Mouse (Mus musculus) splenic B cell, adult 2 months (primary cell): ENCODE measurements around the gene Adnp.

Source experiments
- DNase-seq: peaks from one replicate; pipeline ENCODE4 v3.0.0-alpha.2; 2011; ENCODE audit warnings: low read depth, low spot score
- H3K27me3 ChIP-seq: 2 replicates; pipeline ENCODE4 v1.6.1; 2012; ENCODE audit warnings: mild to moderate bottlenecking, low read length, moderate library complexity, mixed read lengths; ENCODE audit not compliant: control insufficient read depth, poor library complexity, insufficient read depth, severe bottlenecking
- H3K36me3 ChIP-seq: 2 replicates; pipeline ENCODE4 v1.6.1; 2012; ENCODE audit warnings: mild to moderate bottlenecking, low read length, moderate library complexity, mixed read lengths; ENCODE audit not compliant: control insufficient read depth, poor library complexity, insufficient read depth, severe bottlenecking

The Adnp gene

DNA sequence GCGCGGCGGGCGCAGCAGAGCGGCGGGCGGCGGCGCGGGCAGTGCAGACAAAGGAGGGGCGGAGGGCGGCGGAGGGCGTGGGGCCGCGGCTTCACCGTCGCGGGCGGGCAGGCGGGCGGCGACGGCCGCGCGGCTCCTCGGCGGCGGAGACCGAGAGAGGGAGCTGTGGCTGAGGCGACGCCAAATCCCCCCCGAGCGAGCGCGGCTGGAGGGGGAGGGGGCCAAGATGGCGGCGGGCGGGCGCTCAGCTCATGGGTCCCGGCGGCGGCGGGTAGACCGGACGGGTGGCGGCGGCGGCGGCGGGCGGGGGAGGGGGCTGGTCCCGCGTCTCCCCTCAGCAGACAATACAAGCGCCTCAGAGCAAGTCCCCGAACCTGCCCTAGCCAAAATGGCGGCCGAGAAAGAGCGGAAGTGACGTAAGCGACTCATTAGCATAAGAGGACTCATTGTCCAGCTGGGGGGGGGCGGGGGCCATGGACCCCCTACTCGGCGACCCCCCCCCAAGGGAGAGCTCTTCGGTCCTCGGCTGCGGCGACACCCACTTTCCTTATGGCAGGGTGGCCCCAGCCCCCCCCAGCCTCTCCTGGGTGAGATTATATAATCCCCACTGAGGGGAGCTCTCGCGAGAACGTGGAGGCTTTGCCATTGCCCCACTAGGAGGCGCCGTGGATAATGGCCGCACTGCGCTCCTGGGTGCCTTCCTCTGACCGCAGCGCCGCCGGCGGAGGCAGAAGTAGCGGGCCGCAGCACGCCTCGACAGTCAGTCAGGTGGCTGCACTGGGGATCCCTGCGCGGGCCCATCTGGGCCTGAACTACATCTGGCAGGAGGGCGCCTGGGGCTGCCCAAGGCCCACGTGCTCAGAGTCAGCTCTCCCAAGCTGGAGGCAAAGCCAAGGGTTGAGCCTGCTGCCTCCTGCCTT is at the start of gene Adnp:
Adnp (minus strand) TSS at position 388 of the 920 bp plus-strand sequence.
- DNase-seq = peak; percentile 98
- Histone ChIP-seq H3K27me3 (no peaks in the 10 kb centered on the region), H3K36me3 (peaks cover 8% of the 10 kb centered on the region)

DNA sequence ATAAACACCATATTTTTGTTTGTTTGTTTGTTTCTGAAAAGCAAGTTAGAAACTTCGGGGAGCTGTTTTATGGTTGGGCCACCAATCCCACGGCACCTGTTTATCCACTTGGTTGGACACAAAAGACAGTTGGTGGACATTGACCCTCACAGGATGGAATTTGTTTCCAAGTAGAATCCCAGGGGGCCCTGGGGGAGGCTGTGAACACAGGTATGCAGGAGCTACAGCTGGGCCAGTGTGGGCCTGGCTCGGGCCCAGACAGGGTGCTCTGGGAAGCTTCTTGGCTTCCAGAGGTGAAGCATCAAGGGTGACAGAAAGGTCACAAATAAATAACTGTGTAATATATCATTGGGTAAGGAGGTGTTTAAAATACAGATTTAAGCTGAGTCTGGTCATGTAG is 49.6 kb upstream of the Adnp start:
- Histone ChIP-seq H3K36me3 (no peaks in the 10 kb centered on the region), H3K27me3 (no peaks in the 10 kb centered on the region)
- no peak for DNase-seq

GRCm38 (mm10) chr2:168253822-168254221 is 46.9 kb upstream of the Adnp start:
- no peaks in the 10 kb centered on the region for H3K27me3 ChIP-seq
- no peaks in the 10 kb centered on the region for H3K36me3 ChIP-seq
- no peak for DNase-seq

GRCm38 (mm10) chr2:168252639-168253292 is 45.9 kb upstream of the Adnp start:
- Histone ChIP-seq H3K36me3 (no peaks in the 10 kb centered on the region), H3K27me3 (no peaks in the 10 kb centered on the region)
- peak; percentile 77 for DNase-seq

DNA sequence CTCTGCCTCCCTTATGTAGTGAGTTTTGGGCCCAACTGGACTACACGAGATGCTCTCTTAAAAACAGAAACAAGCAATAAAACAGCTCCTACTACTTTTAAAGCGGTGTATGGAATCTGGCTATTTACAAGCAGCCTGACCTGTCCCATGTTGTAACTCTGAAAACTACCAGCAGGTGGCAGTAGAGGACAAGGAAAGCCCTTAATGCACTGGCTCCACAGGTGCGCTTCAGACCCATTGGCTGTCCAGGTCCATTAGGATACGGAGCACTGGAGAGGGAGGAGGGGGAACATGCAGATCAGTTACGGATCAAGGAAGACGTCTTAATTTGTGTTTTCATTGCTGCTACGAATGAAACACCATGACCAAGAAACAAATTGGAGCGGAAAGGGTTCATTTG is 43.4 kb upstream of the Adnp start:
- DNase-seq = peak; percentile 93
- Histone ChIP-seq H3K36me3 (no peaks in the 10 kb centered on the region), H3K27me3 (no peaks in the 10 kb centered on the region)

GRCm38 (mm10) chr2:168248856-168249245 is 41.9 kb upstream of the Adnp start:
- no peaks in the 10 kb centered on the region for H3K36me3 ChIP-seq
- no peaks in the 10 kb centered on the region for H3K27me3 ChIP-seq
- DNase-seq = peak; percentile 74

DNA sequence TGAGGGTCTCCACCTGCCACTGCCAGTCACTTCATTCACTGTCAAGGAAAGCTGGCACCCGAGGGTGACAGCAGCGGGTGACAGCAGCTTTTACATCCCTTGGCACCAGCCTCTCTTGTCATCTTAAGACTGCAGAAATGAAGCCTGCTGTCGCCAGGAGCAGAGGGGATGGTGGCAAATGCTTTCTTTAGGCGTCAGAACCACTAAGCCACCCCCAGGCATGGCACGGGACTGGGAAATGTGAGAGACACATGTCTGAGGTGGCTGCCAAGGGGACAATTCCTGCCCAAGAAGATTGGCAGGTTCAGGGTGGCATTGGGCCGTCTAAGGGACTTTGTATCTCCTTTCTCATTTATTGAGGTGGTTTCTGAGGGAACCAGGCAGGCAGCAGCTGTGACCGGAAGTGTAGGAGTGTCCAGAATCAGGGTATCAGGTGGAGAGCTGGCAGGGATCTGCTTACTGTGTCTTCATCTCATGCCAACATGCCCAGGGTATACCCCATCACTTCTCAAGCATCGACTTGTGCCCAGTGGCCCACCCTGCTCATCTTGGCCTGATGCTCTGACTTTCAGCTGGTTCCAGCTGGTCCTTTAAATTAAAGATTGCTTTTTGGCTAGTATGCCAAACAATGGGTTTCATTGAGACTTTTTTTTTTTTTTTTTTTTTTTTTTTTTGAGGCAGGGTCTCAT is 41.4 kb upstream of the Adnp start:
- no peaks in the 10 kb centered on the region for H3K36me3 ChIP-seq

GRCm38 (mm10) chr2:168245571-168245970 is 38.7 kb upstream of the Adnp start:
- no peak for DNase-seq
- no peaks in the 10 kb centered on the region; the same call in none of the 2 replicates for H3K27me3 ChIP-seq
- H3K36me3 ChIP-seq = no peaks in the 10 kb centered on the region

More for the DNA sequence above, 41.4 kb upstream of the Adnp start:
- DNase-seq = no peak
- no peaks in the 10 kb centered on the region for H3K27me3 ChIP-seq

- Histone ChIP-seq H3K36me3 (no peaks in the 10 kb centered on the region), H3K27me3 (no peaks in the 10 kb centered on the region; the same call in none of the 2 replicates)
- no peak for DNase-seq
These were observed 36.4 kb upstream of the Adnp start for GRCm38 (mm10) chr2:168243278-168243677.

DNA sequence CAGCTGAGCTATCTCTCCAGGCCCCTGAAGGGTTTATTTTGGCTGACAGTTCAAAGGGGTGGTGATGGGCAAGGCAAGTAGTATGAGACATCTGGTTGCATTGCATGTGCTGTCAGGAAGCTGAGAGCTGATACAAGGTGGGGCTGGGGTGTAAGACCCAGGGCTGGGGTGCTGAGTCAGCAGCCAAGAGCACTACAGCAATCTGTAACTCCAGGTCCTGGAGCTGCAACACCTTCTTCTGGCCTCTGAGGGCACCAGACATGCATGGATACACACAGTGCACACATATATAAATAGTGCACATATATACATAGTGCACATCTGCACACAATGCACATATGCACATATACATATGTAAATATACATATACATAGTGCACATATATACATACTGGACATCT is 35.9 kb upstream of the Adnp start:
- H3K27me3 ChIP-seq = no peaks in the 10 kb centered on the region; the same call in none of the 2 replicates
- DNase-seq = no peak
- H3K36me3 ChIP-seq = no peaks in the 10 kb centered on the region

GRCm38 (mm10) chr2:168238335-168238734 is 31.4 kb upstream of the Adnp start:
- H3K36me3 ChIP-seq = no peaks in the 10 kb centered on the region
- no peak for DNase-seq
- no peaks in the 10 kb centered on the region; the same call in none of the 2 replicates for H3K27me3 ChIP-seq

DNA sequence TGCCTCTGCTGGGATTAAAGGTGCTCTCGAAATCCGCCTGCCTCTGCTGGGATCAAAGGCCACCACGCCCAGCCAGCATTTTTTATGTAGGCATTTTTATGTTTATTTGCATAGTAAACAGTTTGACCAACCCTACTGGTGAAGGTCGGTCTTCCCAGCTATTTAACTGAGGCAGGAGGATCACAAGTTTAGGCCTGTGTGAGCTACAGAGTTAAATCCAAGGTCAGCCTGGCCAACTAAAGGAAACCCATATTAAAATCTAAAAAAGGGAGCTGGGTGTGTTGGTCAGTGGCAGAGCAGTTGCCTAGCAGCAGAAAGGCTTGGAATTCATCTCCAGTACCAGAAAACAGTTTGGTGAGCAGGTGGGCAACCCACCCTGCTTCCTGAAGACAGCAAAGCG is 26.4 kb upstream of the Adnp start:
- no peaks in the 10 kb centered on the region for H3K27me3 ChIP-seq
- peaks cover 4% of the 10 kb centered on the region for H3K36me3 ChIP-seq
- no peak for DNase-seq

- peaks cover 4% of the 10 kb centered on the region for H3K36me3 ChIP-seq
- H3K27me3 ChIP-seq = no peaks in the 10 kb centered on the region
- DNase-seq = no peak
These were observed 24.5 kb upstream of the Adnp start for GRCm38 (mm10) chr2:168231471-168231829.

GRCm38 (mm10) chr2:168230773-168231470 is 24.0 kb upstream of the Adnp start:
- DNase-seq = peak; percentile 26

More at GRCm38 (mm10) chr2:168230773-168231470, 24.0 kb upstream of the Adnp start:
- Histone ChIP-seq H3K27me3 (no peaks in the 10 kb centered on the region), H3K36me3 (peaks cover 4% of the 10 kb centered on the region)
